Mouse (Mus musculus) neural tube, embryonic 15.5 days (tissue): ENCODE data around the gene 4931406P16Rik. TPM values are rescaled to one million over a fixed set of nuclear protein-coding genes. Genes with fewer than 3 reads are reported as not detected.
A peak's percentile ranks its signal among the peaks of the same experiment; 100 is the strongest.

Source experiments
- ATAC-seq: fragments of 200-750 bp; cut with Nextera tagmentation; 2 replicates; pipeline ENCODE4 v1.8.0; 2017; ENCODE audit warnings: mild to moderate bottlenecking, moderate TSS enrichment, moderate library complexity; ENCODE audit not compliant: low FRiP score
- H3K27ac ChIP-seq: fragments of 300-500 bp; sonication (generic); replicated peaks from 2 replicates; pipeline ENCODE4 v1.5.1; 2015; ENCODE audit warnings: mild to moderate bottlenecking, inconsistent platforms
- H3K27me3 ChIP-seq: fragments of 300-500 bp; sonication (generic); replicated peaks from 2 replicates; pipeline ENCODE4 v1.6.1; 2015; ENCODE audit warnings: inconsistent platforms
- H3K36me3 ChIP-seq: fragments of 300-500 bp; sonication (generic); 2 replicates; pipeline ENCODE4 v1.6.1; 2015; ENCODE audit warnings: inconsistent platforms
- H3K4me1 ChIP-seq: fragments of 300-500 bp; sonication (generic); 2 replicates; pipeline ENCODE4 v1.6.1; 2015; ENCODE audit warnings: inconsistent platforms
- H3K4me2 ChIP-seq: fragments of 300-500 bp; sonication (generic); 2 replicates; pipeline ENCODE4 v1.6.1; 2015; ENCODE audit warnings: inconsistent platforms, mild to moderate bottlenecking, moderate library complexity
- H3K4me3 ChIP-seq: fragments of 300-500 bp; sonication (generic); replicated peaks from 2 replicates; pipeline ENCODE4 v1.5.1; 2015; ENCODE audit warnings: mild to moderate bottlenecking, inconsistent platforms
- H3K9ac ChIP-seq: fragments of 300-500 bp; sonication (generic); replicated peaks from 2 replicates; pipeline ENCODE4 v1.6.1; 2015; ENCODE audit warnings: mild to moderate bottlenecking, inconsistent platforms
- H3K9me3 ChIP-seq: fragments of 300-500 bp; sonication (generic); replicated peaks from 2 replicates; pipeline ENCODE4 v1.6.1; 2016; ENCODE audit warnings: inconsistent platforms
- WGBS: fragments of 180-500 bp; shearing (Covaris S2); methylation state at CpG from one replicate; pipeline ENCODE4 v1.1.7; 2015; ENCODE audit warnings: mixed read lengths; 5-methylcytosine and 5-hydroxymethylcytosine counted together
- polyA plus RNA-seq: library from polyadenylated mRNA; unstranded; fragments of >200 nt; fragmentation: Nextera tagmentation; extraction: Ambion mirVana; gene quantifications from 2 replicates; pipeline ENCODE4 v1.2.1, GENCODE M21; 2015

Gene 4931406P16Rik
- polyA plus RNA-seq, 1 experiment from 2014 or later, result 30.1 TPM

- Histone ChIP-seq H3K27ac (no peak overlapping the region), H3K4me2 (no peak overlapping the region), H3K36me3 (peaks cover 55% of the 10 kb centered on the region), H3K9ac (no peak overlapping the region), H3K4me3 (no peak overlapping the region), H3K9me3 (no peaks in the 10 kb centered on the region), H3K27me3 (no peaks in the 10 kb centered on the region), H3K4me1 (peaks cover 2% of the 10 kb centered on the region)
- 98% methylated on average over 2 of the region's 2 CpGs for WGBS
- no peak for ATAC-seq
These were observed 112.5 kb downstream of the 4931406P16Rik start for GRCm38 (mm10) chr7:34200829-34201228.

GRCm38 (mm10) chr7:34198346-34198745, 115.0 kb downstream of the 4931406P16Rik start:
- Histone ChIP-seq H3K4me3 (no peak overlapping the region), H3K9ac (no peak overlapping the region), H3K36me3 (peaks cover 37% of the 10 kb centered on the region), H3K27me3 (no peaks in the 10 kb centered on the region), H3K9me3 (no peaks in the 10 kb centered on the region), H3K27ac (no peak overlapping the region), H3K4me2 (no peak overlapping the region), H3K4me1 (peaks cover 9% of the 10 kb centered on the region)
- ATAC-seq, result no peak
- 51% methylated on average over 3 of the region's 3 CpGs for WGBS

- Histone ChIP-seq H3K27ac (peak within 1 kb of the TSS; percentile 67), H3K4me3 (peak within 1 kb of the TSS; percentile 95), H3K9me3 (no peaks in the 10 kb centered on the region), H3K4me1 (peaks cover 9% of the 10 kb centered on the region), H3K4me2 (peak within 1 kb of the TSS; percentile 84), H3K27me3 (no peaks in the 10 kb centered on the region), H3K9ac (peak within 1 kb of the TSS; percentile 92), H3K36me3 (peaks cover 30% of the 10 kb centered on the region)
- peak; percentile 95 for ATAC-seq
- WGBS, result 4% methylated on average over 67 of the region's 70 CpGs
These were observed 116.9 kb downstream of the 4931406P16Rik start, which contains the start of gene Pdcd2l for GRCm38 (mm10) chr7:34196132-34197128. Gene Pdcd2l, minus strand, starts transcription at chr7:34196661.

- Histone ChIP-seq H3K9ac (peak overlapping the region; percentile 92), H3K9me3 (no peaks in the 10 kb centered on the region), H3K4me3 (peak overlapping the region; percentile 95), H3K4me1 (peaks cover 9% of the 10 kb centered on the region), H3K4me2 (peak overlapping the region; percentile 84), H3K36me3 (peaks cover 23% of the 10 kb centered on the region), H3K27ac (no peak overlapping the region; the same call in 1 of the 2 replicates), H3K27me3 (no peaks in the 10 kb centered on the region)
- 51% methylated on average over 3 of the region's 3 CpGs for WGBS
- ATAC-seq, result 0 out of 2 replicates have a peak, but pooled peaks have one; percentile 9
These were observed 117.7 kb downstream of the 4931406P16Rik start for GRCm38 (mm10) chr7:34195632-34196031.

GRCm38 (mm10) chr7:34192825-34193224, 120.5 kb downstream of the 4931406P16Rik start:
- Histone ChIP-seq H3K27ac (no peak overlapping the region), H3K9ac (no peak overlapping the region), H3K4me1 (peaks cover 9% of the 10 kb centered on the region), H3K4me2 (no peak overlapping the region), H3K36me3 (peaks cover 41% of the 10 kb centered on the region), H3K4me3 (no peak overlapping the region), H3K27me3 (no peaks in the 10 kb centered on the region), H3K9me3 (no peaks in the 10 kb centered on the region)
- 89% methylated on average over 6 of the region's 6 CpGs for WGBS
- ATAC-seq, result no peak

GRCm38 (mm10) chr7:34189376-34189989, 123.9 kb downstream of the 4931406P16Rik start:
- Histone ChIP-seq H3K27me3 (no peaks in the 10 kb centered on the region), H3K27ac (no peak overlapping the region), H3K36me3 (peaks cover 69% of the 10 kb centered on the region), H3K9ac (no peak overlapping the region), H3K9me3 (no peaks in the 10 kb centered on the region), H3K4me1 (no peaks in the 10 kb centered on the region), H3K4me3 (no peak overlapping the region), H3K4me2 (no peak overlapping the region)
- ATAC-seq, result no peak
- 92% methylated on average over 12 of the region's 12 CpGs for WGBS

Other genes with a start within 250 kb of the 4931406P16Rik start
- not detected in 2 replicates for gene Scgb1b30, start 218.1 kb downstream of the 4931406P16Rik start, polyA plus RNA-seq
- 3.5 and 3.8 TPM in 2 replicates for gene Wtip, start 180.3 kb downstream of the 4931406P16Rik start, polyA plus RNA-seq
- gene Uba2, start 144.0 kb downstream of the 4931406P16Rik start, polyA plus RNA-seq, result 157 and 172 TPM in 2 replicates
- 72.2 and 89.5 TPM in 2 replicates for gene Pdcd2l, start 116.9 kb downstream of the 4931406P16Rik start, polyA plus RNA-seq
- 326 and 346 TPM in 2 replicates for gene Gpi1, start 83.2 kb downstream of the 4931406P16Rik start, polyA plus RNA-seq
- gene Gm6096, start 62.5 kb downstream of the 4931406P16Rik start, polyA plus RNA-seq, result not detected in 2 replicates
- 47.5 and 59.2 TPM in 2 replicates for gene Lsm14a, start 79.8 kb upstream of the 4931406P16Rik start, polyA plus RNA-seq